Mouse (Mus musculus): Measurements from ENCODE around the gene Gm20379. TPM values are rescaled to one million over a fixed set of nuclear protein-coding genes. Genes with fewer than 3 reads are reported as not detected.

Gm20379 gene
- polyA plus RNA-seq, 1 experiment = not detected

- Histone ChIP-seq H3K27ac (replicated peaks; ENCODE audit: low read depth, low read length) (no peak overlapping the region), H3K4me1 (ENCODE audit: control insufficient read depth, insufficient read depth, insufficient read length, low read length) (peaks cover 5% of the 10 kb centered on the region), H3K4me3 (ENCODE audit: insufficient read depth, low read depth, low read length) (peak overlapping the region; percentile 92)
These were observed 49.5 kb downstream of the Gm20379 start for GRCm38 (mm10) chr13:92355272-92355643.

GRCm38 (mm10) chr13:92356376-92356775 is 50.6 kb downstream of the Gm20379 start:
- Histone ChIP-seq H3K4me1 (ENCODE audit: control insufficient read depth, insufficient read depth, insufficient read length, low read length) (peaks cover 5% of the 10 kb centered on the region), H3K4me3 (ENCODE audit: insufficient read depth, low read depth, low read length) (no peak overlapping the region)

More at GRCm38 (mm10) chr13:92356376-92356775, 50.6 kb downstream of the Gm20379 start:
- H3K27ac ChIP-seq (replicated peaks; ENCODE audit: low read depth, low read length) = no peak overlapping the region

Other genes with a start within 250 kb of the Gm20379 start
- 4.5 and 7.2 TPM in 2 replicates for gene Rasgrf2, start 174.3 kb upstream of the Gm20379 start, polyA plus RNA-seq (2012; ENCODE audit: insufficient read depth, insufficient read length, missing spikeins)
- gene Dhfr, start 48.7 kb downstream of the Gm20379 start, polyA plus RNA-seq (2012; ENCODE audit: insufficient read depth, insufficient read length, missing spikeins) = 1.4 and 1.8 TPM in 2 replicates
- 8.5 and 21.8 TPM in 2 replicates for gene Msh3, start 49.0 kb downstream of the Gm20379 start, polyA plus RNA-seq (2012; ENCODE audit: insufficient read depth, insufficient read length, missing spikeins)
- gene Ankrd34b, start 119.9 kb downstream of the Gm20379 start, polyA plus RNA-seq (2012; ENCODE audit: insufficient read depth, insufficient read length, missing spikeins) = not detected in 2 replicates
- gene Fam151b, start 178.0 kb downstream of the Gm20379 start, polyA plus RNA-seq (2012; ENCODE audit: insufficient read depth, insufficient read length, missing spikeins) = 8.3 and 8.8 TPM in 2 replicates
- gene Zfyve16, start 224.9 kb downstream of the Gm20379 start, polyA plus RNA-seq (2012; ENCODE audit: insufficient read depth, insufficient read length, missing spikeins) = 6.3 and 8.5 TPM in 2 replicates

Measured in brown adipose tissue, adult 24 weeks (tissue).